Mouse (Mus musculus) midbrain, postnatal 0 days (tissue): Measurements from ENCODE around the gene Msrb2. TPM values are rescaled to one million over a fixed set of nuclear protein-coding genes. Genes with fewer than 3 reads are reported as not detected.

Experiments used
- ATAC-seq: fragments of 200-750 bp; cut with Nextera tagmentation; 2 replicates; pipeline ENCODE4 v1.8.0; 2017; ENCODE audit warnings: moderate number of reproducible peaks, mild to moderate bottlenecking, moderate TSS enrichment, moderate library complexity; ENCODE audit not compliant: low FRiP score
- DNase-seq: peaks from one replicate; pipeline ENCODE4 v3.0.0-alpha.2; 2015; ENCODE audit warnings: low spot score
- H3K27ac ChIP-seq: fragments of 300-500 bp; sonication (generic); 2 replicates; pipeline ENCODE4 v1.5.1; 2014; ENCODE audit warnings: low read depth, mild to moderate bottlenecking, low read length, mixed read lengths
- H3K27me3 ChIP-seq: fragments of 300-500 bp; sonication (generic); 2 replicates; pipeline ENCODE4 v1.6.1; 2014; ENCODE audit warnings: low read length, control low read depth, mixed read lengths; ENCODE audit not compliant: insufficient read depth
- H3K36me3 ChIP-seq: fragments of 300-500 bp; sonication (generic); 2 replicates; pipeline ENCODE4 v1.6.1; 2014; ENCODE audit warnings: low read length, control low read depth, mixed read lengths; ENCODE audit not compliant: insufficient read depth
- H3K4me1 ChIP-seq: fragments of 300-500 bp; sonication (generic); 2 replicates; pipeline ENCODE4 v1.6.1; 2014; ENCODE audit warnings: mild to moderate bottlenecking, control low read depth, antibody characterized with exemption, low read length, mixed read lengths; ENCODE audit not compliant: insufficient read depth
- H3K4me2 ChIP-seq: fragments of 300-500 bp; sonication (generic); 2 replicates; pipeline ENCODE4 v1.6.1; 2014; ENCODE audit warnings: low read depth, mild to moderate bottlenecking, low read length, mixed read lengths; ENCODE audit not compliant: poor library complexity, severe bottlenecking
- H3K4me3 ChIP-seq: fragments of 300-500 bp; sonication (generic); 2 replicates; pipeline ENCODE4 v1.5.1; 2014; ENCODE audit warnings: low read depth, mild to moderate bottlenecking, low read length, moderate library complexity
- H3K9ac ChIP-seq: fragments of 300-500 bp; sonication (generic); replicated peaks from 2 replicates; pipeline ENCODE4 v1.6.1; 2014; ENCODE audit warnings: mild to moderate bottlenecking, low read length, moderate library complexity, mixed read lengths; ENCODE audit not compliant: poor library complexity, severe bottlenecking
- H3K9me3 ChIP-seq: fragments of 300-500 bp; sonication (generic); 2 replicates; pipeline ENCODE4 v1.6.1; 2016; ENCODE audit warnings: low read length, control low read depth
- CTCF ChIP-seq: IDR thresholded peaks from 2 replicates; pipeline ENCODE4 v1.5.1; 2016; ENCODE audit warnings: antibody characterized with exemption, mild to moderate bottlenecking
- WGBS: fragments of 180-500 bp; shearing (Covaris S2); extraction: QIAGEN DNeasy Blood & Tissue Kit; methylation state at CpG from one replicate; pipeline ENCODE4 v1.1.7; 2014; 5-methylcytosine and 5-hydroxymethylcytosine counted together
- polyA plus RNA-seq: library from polyadenylated mRNA; unstranded; fragments of >200 nt; fragmentation: Nextera tagmentation; extraction: Ambion mirVana; gene quantifications from 2 replicates; pipeline ENCODE4 v1.2.1, GENCODE M21; 2015
- total RNA-seq: library from RNA; depleted of rRNA; stranded (reverse); fragments of >200 nt; gene quantifications from 2 replicates; pipeline ENCODE4 v1.2.3, GENCODE M21; 2014

Gene Msrb2
- total and polyA plus RNA-seq, 2 experiments from 2014 or later, result 8.3 to 8.9 TPM

DNA sequence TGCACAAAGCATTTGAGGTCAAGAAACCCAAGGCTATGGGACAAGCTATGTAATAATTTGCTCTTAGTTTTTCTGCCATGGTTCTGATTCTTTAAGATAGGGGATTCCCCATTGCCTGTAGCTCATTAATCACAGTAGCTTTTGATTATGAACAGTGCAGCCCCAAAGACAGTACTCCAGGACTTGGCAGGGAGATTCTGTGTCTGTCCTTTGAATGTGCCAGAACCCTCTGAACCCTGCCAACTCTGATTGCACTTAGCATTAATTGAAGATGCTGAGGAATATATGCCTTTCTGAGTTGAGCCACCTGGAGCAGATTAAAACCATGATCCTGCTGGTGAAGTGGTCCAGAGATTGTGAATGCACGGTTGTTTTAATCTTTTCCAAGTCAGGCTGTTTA lies 8.4 kb upstream of the Msrb2 start:
- Histone ChIP-seq H3K4me1 (no peaks in the 10 kb centered on the region), H3K4me3 (no peak overlapping the region), H3K27ac (no peak overlapping the region), H3K9me3 (no peaks in the 10 kb centered on the region), H3K27me3 (no peaks in the 10 kb centered on the region), H3K36me3 (no peaks in the 10 kb centered on the region), H3K9ac (no peak overlapping the region), H3K4me2 (no peak overlapping the region)
- TF ChIP-seq CTCF, result no peak
- WGBS, result 69% methylated on average over 1 of the region's 1 CpGs
- peak; percentile 13 for DNase-seq
- no peak for ATAC-seq

DNA sequence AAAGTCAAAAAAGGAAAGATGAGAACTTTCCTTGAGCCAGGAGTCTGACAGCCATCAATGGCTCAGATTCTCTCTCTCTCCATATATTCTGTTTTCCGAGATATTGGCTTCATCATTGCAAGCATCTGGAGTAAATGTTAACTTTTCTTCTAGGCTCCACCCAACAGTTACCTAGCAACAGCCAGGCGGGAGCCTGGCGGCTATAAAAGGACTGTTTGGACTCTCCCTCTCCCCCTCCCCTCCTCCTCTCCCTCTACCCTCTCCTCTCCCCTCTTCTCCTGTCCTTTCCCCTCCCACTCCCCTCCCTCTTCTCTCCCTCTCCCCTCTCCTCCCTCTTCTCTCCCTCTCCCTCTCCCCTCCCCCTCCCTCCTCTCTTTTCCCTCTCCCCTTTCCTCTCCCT lies 4.8 kb upstream of the Msrb2 start:
- H3K27ac ChIP-seq, result no peak overlapping the region
- no peak for ATAC-seq

DNA sequence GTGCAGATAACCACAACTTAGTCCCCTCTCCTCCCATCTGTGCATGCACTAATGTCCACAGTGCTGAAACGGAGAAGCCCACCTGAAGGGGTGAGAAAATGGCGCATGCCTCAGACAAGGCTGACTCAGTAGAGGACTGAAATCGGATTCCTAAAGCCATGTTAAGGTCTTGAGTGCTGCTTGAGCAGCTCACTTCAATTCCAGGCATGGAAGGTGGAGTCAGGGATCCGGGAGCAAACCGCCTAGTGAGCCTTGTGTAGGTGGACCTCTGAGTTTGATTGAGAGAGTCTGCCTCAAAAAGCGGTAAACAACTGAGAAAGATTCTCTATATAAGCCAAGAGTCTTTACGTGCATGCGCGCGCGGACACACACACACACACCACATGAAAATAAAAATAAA lies 4.1 kb upstream of the Msrb2 start:
- H3K4me2 ChIP-seq, result no peak overlapping the region
- no peaks in the 10 kb centered on the region for H3K36me3 ChIP-seq
- no peak overlapping the region for H3K4me3 ChIP-seq
- no peaks in the 10 kb centered on the region for H3K27me3 ChIP-seq
- no peak for TF ChIP-seq CTCF
- no peak overlapping the region for H3K27ac ChIP-seq
- 80% methylated on average over 11 of the region's 11 CpGs for WGBS
- ATAC-seq, result no peak
- H3K9me3 ChIP-seq, result no peaks in the 10 kb centered on the region
- no peak for DNase-seq
- H3K9ac ChIP-seq, result no peak overlapping the region
- no peaks in the 10 kb centered on the region for H3K4me1 ChIP-seq

More for the DNA sequence above, 4.8 kb upstream of the Msrb2 start:
- no peaks in the 10 kb centered on the region for H3K27me3 ChIP-seq
- 9% methylated on average over 3 of the region's 3 CpGs for WGBS
- no peak overlapping the region for H3K9ac ChIP-seq
- no peak for TF ChIP-seq CTCF
- no peaks in the 10 kb centered on the region for H3K4me1 ChIP-seq
- no peak overlapping the region for H3K4me3 ChIP-seq
- H3K9me3 ChIP-seq, result no peaks in the 10 kb centered on the region
- DNase-seq, result peak; percentile 19
- H3K36me3 ChIP-seq, result no peaks in the 10 kb centered on the region
- H3K4me2 ChIP-seq, result no peak overlapping the region

DNA sequence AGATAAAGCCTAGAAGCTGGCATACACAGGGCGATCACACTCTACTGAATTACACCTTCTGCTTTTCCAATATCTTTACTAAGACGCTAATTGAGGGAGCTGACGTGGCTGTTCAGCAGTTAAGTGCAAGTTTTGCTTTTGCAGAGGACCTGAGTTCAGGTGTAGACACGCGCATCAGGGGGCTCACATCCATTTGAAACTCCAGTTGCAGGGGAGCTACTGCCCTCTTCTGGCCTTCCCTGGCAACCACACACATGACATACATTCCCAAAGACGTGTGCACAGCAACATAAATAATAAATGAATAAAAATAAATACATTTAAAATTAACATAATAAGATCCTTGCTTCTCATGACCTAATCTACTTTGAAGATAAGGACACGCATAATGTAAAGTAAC lies 2.5 kb downstream of the Msrb2 start:
- 84% methylated on average over 7 of the region's 7 CpGs for whole genome bisulfite sequencing
- Histone ChIP-seq H3K9ac (no peak overlapping the region), H3K4me1 (no peaks in the 10 kb centered on the region), H3K27ac (no peak overlapping the region), H3K4me2 (no peak overlapping the region), H3K27me3 (no peaks in the 10 kb centered on the region), H3K9me3 (no peaks in the 10 kb centered on the region), H3K36me3 (no peaks in the 10 kb centered on the region), H3K4me3 (no peak overlapping the region)
- DNase-seq (no peak), ATAC-seq (no peak)
- TF ChIP-seq CTCF, result peak; percentile 38; the same call in 1 of the 2 replicates

DNA sequence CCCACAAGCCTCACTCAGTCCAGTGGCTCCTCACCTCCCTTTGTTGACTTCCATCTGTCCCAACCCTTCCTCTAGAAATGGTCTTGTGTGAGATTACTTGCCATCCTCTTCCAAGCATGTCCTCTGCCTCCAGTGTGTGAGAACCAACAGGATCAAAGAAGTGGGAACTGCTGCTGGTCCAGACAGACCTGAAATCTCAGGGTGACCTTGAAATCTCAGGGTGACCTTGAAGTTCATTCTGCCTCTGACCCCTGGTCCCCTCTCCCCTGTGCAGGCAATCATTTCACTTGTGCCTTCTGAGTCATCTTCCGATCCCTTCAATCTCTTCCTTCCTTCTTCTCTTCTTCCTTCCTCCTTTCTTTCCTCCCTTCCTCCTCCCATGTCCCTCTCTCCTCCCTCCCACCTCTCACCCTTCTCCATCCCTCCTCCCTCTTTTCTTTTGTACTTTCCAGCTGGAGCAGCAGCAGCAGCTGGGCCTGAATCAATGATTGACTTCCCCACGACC lies 9.3 kb downstream of the Msrb2 start:
- no peaks in the 10 kb centered on the region for H3K9me3 ChIP-seq
- no peaks in the 10 kb centered on the region for H3K27me3 ChIP-seq
- WGBS, result 54% methylated on average over 2 of the region's 2 CpGs
- no peak for ATAC-seq
- DNase-seq, result no peak
- H3K4me3 ChIP-seq, result no peak overlapping the region
- H3K36me3 ChIP-seq, result no peaks in the 10 kb centered on the region
- H3K4me1 ChIP-seq, result no peaks in the 10 kb centered on the region
- TF ChIP-seq CTCF, result no peak
- no peak overlapping the region for H3K27ac ChIP-seq
- no peak overlapping the region for H3K9ac ChIP-seq
- H3K4me2 ChIP-seq, result no peak overlapping the region

DNA sequence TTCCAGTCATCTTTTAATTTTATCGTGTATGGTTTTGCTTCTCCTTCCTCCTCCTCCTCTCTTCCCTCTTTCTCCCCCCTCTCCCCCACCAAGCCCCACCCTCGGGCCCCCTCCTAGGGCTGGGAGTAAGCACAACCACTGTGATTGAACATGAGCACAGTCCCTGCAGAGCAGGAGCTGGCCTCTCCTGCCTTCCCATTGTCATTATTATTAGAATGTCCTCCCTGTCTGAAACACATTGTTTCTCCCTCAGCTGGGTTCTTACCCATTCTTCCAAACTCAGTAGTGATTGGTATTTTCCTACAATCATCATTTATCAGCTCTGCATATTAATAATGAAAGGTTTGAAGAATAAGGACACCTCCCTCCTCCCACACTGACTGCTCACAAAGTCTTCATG lies 9.7 kb downstream of the Msrb2 start:
- Histone ChIP-seq H3K4me1 (no peaks in the 10 kb centered on the region), H3K4me3 (no peak overlapping the region), H3K4me2 (no peak overlapping the region), H3K9me3 (no peaks in the 10 kb centered on the region), H3K9ac (no peak overlapping the region), H3K27ac (no peak overlapping the region), H3K36me3 (no peaks in the 10 kb centered on the region), H3K27me3 (no peaks in the 10 kb centered on the region)
- TF ChIP-seq CTCF, result no peak
- ATAC-seq (no peak), DNase-seq (no peak)
- 9% methylated on average over 2 of the region's 2 CpGs for WGBS
